Mouse (Mus musculus) stomach, postnatal 0 days (tissue): ENCODE measurements around the gene Thsd4.

Experiments
- CTCF ChIP-seq: IDR thresholded peaks from 2 replicates; pipeline ENCODE4 v1.5.1; 2016; ENCODE audit warnings: antibody characterized with exemption, low read depth, mild to moderate bottlenecking, moderate library complexity
- EP300 ChIP-seq: optimal IDR thresholded peaks from 2 replicates; pipeline ENCODE3; 2016; ENCODE audit warnings: antibody characterized with exemption

DNA sequence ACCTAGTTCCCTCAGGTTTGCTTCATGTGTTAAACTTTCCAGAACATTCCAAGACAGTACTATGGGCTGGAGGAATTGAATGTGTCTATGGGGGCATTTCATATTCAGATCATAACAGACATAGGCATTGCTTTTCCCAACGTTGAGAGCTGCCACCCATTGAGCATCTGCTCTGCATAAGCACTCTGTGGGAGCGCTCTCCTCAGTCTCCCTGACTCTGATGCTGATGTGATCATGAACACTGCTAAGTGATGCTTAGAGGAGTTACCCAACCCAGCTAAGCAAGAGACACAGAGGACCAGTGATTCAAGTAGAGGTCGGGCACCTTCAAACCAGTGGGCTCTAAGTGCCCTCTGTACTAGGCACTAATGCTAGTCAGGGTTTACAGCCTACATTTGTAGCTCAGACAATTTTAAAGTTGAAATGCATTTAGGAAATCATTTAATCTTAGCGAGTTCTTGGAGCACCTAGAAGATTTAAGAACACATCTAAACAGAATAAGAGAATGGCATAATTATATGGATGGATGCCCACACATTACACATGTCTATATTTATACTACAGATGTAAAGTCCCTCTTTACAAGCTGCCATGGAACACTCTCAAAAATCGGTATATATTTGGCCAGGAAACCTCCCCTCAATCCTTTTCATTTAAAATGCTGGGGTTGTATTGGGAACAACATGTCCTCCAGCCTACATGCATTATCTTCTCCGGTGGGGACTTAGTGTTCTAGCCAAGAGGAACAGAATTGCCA, 392.4 kb downstream of the Thsd4 start:
- no peak for TF ChIP-seq CTCF
- TF ChIP-seq EP300: no peak
